Mouse (Mus musculus) ES-E14 (cell line): Measurements from ENCODE around the gene Gnb2. TPM values are rescaled to one million over a fixed set of nuclear protein-coding genes. Genes with fewer than 3 reads are reported as not detected.

Experiments
- DNase-seq: peaks from one replicate; pipeline ENCODE4 v3.0.0-alpha.2; 2013; ENCODE audit warnings: low read depth, low spot score
- H3K27ac ChIP-seq: 2 replicates; pipeline ENCODE4 v1.5.1; 2012; ENCODE audit warnings: low read depth, mild to moderate bottlenecking, low read length, moderate library complexity, mixed read lengths; ENCODE audit not compliant: poor library complexity, insufficient read depth, severe bottlenecking
- H3K36me3 ChIP-seq: 2 replicates; pipeline ENCODE4 v1.6.1; 2012; ENCODE audit warnings: mild to moderate bottlenecking, low read length, moderate library complexity, mixed read lengths; ENCODE audit not compliant: control insufficient read depth, poor library complexity, insufficient read depth, severe bottlenecking
- H3K4me1 ChIP-seq, 2 experiments: fragments of 150-350 bp in 1 of 2; sonication (generic) in 1 of 2; 2 replicates each; pipeline ENCODE4 v1.6.1; 2012; ENCODE audit warnings: low read length in 2 of 2, mild to moderate bottlenecking in 1 of 2, mixed read lengths in 1 of 2; ENCODE audit not compliant: control insufficient read depth in 2 of 2, insufficient read depth in 2 of 2, poor library complexity in 1 of 2
- H3K4me3 ChIP-seq, 2 experiments: fragments of 150-350 bp in 1 of 2; sonication (generic) in 1 of 2; 2 replicates each; pipeline ENCODE4 v1.5.1; 2012; ENCODE audit warnings: low read length in 2 of 2, low read depth in 1 of 2, mild to moderate bottlenecking in 1 of 2, mixed read lengths in 1 of 2; ENCODE audit not compliant: insufficient read depth in 1 of 2, poor library complexity in 1 of 2, severe bottlenecking in 1 of 2
- H3K9ac ChIP-seq: 2 replicates; pipeline ENCODE4 v1.6.1; 2012; ENCODE audit warnings: low read depth, mild to moderate bottlenecking, low read length, mixed read lengths; ENCODE audit not compliant: poor library complexity, insufficient read depth, severe bottlenecking
- H3K9me3 ChIP-seq: fragments of 150-350 bp; sonication (generic); 2 replicates; pipeline ENCODE4 v1.6.1; 2012; ENCODE audit warnings: low read depth, mild to moderate bottlenecking, low read length; ENCODE audit not compliant: control insufficient read depth, insufficient read depth
- CHD2 ChIP-seq: IDR thresholded peaks from 2 replicates; pipeline ENCODE4 v1.6.1; 2014; ENCODE audit warnings: mild to moderate bottlenecking, low read depth, low read length, inconsistent platforms
- HCFC1 ChIP-seq: IDR thresholded peaks from 2 replicates; pipeline ENCODE4 v1.6.1; 2012; ENCODE audit warnings: low read length, inconsistent platforms, borderline replicate concordance; ENCODE audit not compliant: insufficient read depth
- MAFK ChIP-seq: IDR thresholded peaks from 2 replicates; pipeline ENCODE4 v1.6.1; 2014; ENCODE audit warnings: mild to moderate bottlenecking, low read depth, low read length, inconsistent platforms; ENCODE audit not compliant: insufficient read depth
- ZC3H11A ChIP-seq: IDR thresholded peaks from 2 replicates; pipeline ENCODE4 v1.6.1; 2012; ENCODE audit warnings: low read depth, mild to moderate bottlenecking, inconsistent platforms, low read length, borderline replicate concordance
- ZNF384 ChIP-seq: IDR thresholded peaks from 2 replicates; pipeline ENCODE4 v1.6.1; 2012; ENCODE audit warnings: low read depth, low read length, inconsistent platforms
- in situ Hi-C, 2 experiments: fragments of 600-800 bp; cut with MboI; formaldehyde crosslinking; loops; one replicate each; pipeline ENCODE4 v1.15.1; 2025; ENCODE audit warnings: low sequenced_read_pairs in 2 of 2, inconsistent platforms in 1 of 2; ENCODE audit not compliant: unreplicated experiment in 2 of 2
- total RNA-seq: library from RNA; depleted of rRNA; stranded (reverse); fragments of 300-350 nt; gene quantifications from 2 replicates; pipeline ENCODE4 v1.2.3, GENCODE M21; 2012

The Gnb2 gene
- total RNA-seq, 1 experiment = 297 TPM

DNA sequence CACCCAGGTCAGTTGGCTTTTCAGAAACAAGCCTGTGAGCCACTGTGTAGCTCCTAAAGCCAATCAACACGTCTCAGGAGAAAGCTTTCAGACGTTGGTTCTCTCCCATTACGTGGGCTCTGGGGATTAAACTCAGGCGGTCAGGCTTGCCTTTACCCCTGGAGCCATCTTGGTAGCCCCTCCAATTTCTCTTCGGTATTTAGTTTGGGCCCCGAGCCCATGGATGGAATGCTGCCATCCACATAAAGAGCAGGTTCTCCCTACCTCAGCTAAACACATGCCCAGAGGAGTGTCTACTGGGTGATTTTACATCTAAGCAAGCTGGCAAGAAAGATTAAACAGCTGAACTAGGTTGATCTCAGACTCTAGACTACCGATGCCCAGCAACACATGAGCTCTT lies 33.1 kb downstream of the Gnb2 start:
- DNase-seq = no peak
- Histone ChIP-seq H3K27ac (no peak overlapping the region), H3K36me3 (0 out of 2 replicates have a peak, but pooled peaks cover 3% of the 10 kb centered on the region), H3K9me3 (no peaks in the 10 kb centered on the region), H3K4me1 (peaks cover 0 to 8% of the 10 kb centered on the region in 2 experiments; a peak in 1 of 4 replicates), H3K9ac (no peak overlapping the region), H3K4me3 (no peak overlapping the region)
- TF ChIP-seq HCFC1 (no peak), MAFK (no peak), ZC3H11A (no peak), ZNF384 (no peak), CHD2 (no peak)
- in situ Hi-C loops = no loop called here

DNA sequence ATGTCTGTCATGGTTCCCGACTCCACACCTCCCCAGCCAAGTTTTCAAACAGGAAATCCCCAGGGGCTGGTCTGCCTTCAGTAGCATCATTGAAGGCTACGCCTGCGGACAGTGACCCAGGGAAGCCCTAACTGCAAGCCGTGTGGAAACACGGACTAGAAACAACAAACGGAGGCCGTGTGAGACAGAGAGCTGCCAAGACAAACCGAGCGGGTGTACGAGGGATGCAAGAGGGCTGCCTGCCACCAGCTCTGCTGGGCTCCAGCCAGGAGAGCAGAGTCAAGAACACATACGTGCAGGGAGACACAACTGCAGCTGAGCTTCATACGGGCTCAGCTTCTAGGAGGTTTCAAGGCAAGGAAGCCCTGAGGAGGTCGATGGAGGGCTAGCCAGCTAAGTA lies 39.5 kb downstream of the Gnb2 start:
- no peak overlapping the region for H3K4me3 ChIP-seq
- H3K9me3 ChIP-seq = no peaks in the 10 kb centered on the region
- DNase-seq = no peak
- no peaks in the 10 kb centered on the region; a peak in 1 of 4 replicates for H3K4me1 ChIP-seq
- TF ChIP-seq ZNF384 (no peak), ZC3H11A (no peak), CHD2 (no peak), MAFK (no peak), HCFC1 (no peak)
- H3K27ac ChIP-seq = no peak overlapping the region
- H3K36me3 ChIP-seq = no peaks in the 10 kb centered on the region
- 0 out of 2 replicates have a peak overlapping the region, but pooled peaks have one; percentile 19 for H3K9ac ChIP-seq
- in situ Hi-C loops = no loop called here

DNA sequence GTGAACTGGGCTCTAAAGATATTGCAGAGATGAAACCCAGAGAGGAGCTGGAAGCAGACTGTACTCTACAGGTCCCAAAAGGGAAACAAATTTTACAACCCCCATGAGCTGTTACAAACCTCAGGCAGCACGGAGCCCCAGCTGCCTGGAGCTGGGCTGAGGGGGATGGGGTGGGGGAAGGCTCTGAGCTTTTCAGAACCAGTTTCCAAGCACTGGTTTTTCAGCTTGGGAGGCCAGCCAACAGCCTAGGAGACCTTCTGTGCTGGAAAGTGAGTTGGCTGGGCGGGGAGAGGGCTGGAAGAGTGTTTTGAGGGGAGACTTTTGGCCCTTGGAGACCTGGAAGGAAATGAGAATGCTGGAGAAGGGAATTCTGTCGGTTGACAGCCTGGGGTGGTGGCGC lies 41.8 kb downstream of the Gnb2 start:
- Histone ChIP-seq H3K36me3 (no peaks in the 10 kb centered on the region), H3K9ac (no peak overlapping the region), H3K4me1 (no peaks in the 10 kb centered on the region; a peak in 1 of 4 replicates), H3K9me3 (no peaks in the 10 kb centered on the region), H3K4me3 (no peak overlapping the region), H3K27ac (no peak overlapping the region)
- no peak for TF ChIP-seq HCFC1
- no peak for TF ChIP-seq ZNF384
- TF ChIP-seq ZC3H11A = no peak
- no peak for TF ChIP-seq MAFK
- no peak for TF ChIP-seq CHD2
- DNase-seq = no peak
- in situ Hi-C loops = no loop called here

DNA sequence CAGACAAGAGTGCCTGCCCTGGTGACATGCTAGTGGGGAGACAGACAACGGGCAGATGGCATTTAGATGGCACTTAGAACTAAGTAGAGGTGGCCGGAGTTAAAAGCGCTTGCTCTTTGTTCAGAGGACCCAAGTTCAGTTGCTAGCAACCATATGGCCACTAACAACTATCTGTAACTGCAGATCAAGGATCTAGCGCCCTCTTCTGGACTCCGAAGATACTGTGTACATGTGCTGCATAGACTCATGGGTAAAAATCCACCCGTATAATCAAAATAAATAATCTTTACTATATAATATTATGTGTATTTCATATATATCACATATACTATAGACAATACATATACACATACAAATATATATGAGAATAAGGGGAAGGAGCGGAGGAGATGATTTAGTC lies 45.7 kb downstream of the Gnb2 start:
- H3K4me3 ChIP-seq = no peak overlapping the region
- no peak overlapping the region for H3K27ac ChIP-seq
- in situ Hi-C loops = no loop called here
- no peaks in the 10 kb centered on the region for H3K9me3 ChIP-seq
- H3K36me3 ChIP-seq = no peaks in the 10 kb centered on the region
- peaks cover 0 to 3% of the 10 kb centered on the region in 2 experiments; a peak in 2 of 4 replicates for H3K4me1 ChIP-seq
- no peak overlapping the region for H3K9ac ChIP-seq
- TF ChIP-seq HCFC1 = no peak
- 0 out of 2 replicates have a peak, but pooled peaks have one; percentile 21 for TF ChIP-seq ZC3H11A
- no peak for TF ChIP-seq ZNF384
- no peak for TF ChIP-seq CHD2
- TF ChIP-seq MAFK = no peak
- peak; percentile 48 for DNase-seq

DNA sequence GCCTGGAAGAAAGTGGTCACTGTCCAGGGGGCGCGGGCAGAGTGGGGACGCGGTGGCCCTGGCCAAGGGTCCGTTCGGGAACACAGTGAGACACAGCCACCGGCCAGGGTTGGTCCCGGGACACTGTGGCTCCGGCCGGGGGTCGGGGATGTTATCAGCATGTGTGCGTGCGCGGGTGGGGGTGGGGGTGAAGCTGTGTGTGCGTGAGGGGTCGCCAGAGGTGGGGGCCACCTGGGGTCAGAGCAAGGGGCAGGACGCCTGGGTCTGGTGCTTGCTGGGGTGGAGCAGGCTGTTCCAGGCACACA lies 47.5 kb downstream of the Gnb2 start:
- DNase-seq = no peak
- H3K9ac ChIP-seq = peak overlapping the region; percentile 39
- H3K4me3 ChIP-seq = peak overlapping the region; percentile 56 to 57
- no peaks in the 10 kb centered on the region for H3K9me3 ChIP-seq
- H3K36me3 ChIP-seq = no peaks in the 10 kb centered on the region
- TF ChIP-seq CHD2 = no peak
- TF ChIP-seq ZNF384 = no peak
- TF ChIP-seq HCFC1 = no peak
- TF ChIP-seq ZC3H11A = no peak
- TF ChIP-seq MAFK = no peak
- no peak overlapping the region for H3K27ac ChIP-seq
- peaks cover 0 to 3% of the 10 kb centered on the region in 2 experiments; a peak in 2 of 4 replicates for H3K4me1 ChIP-seq
- in situ Hi-C loops = no loop called here
